Mouse (Mus musculus) forebrain, embryonic 15.5 days (tissue): ENCODE measurements around the gene Nos1ap. TPM values are rescaled to one million over a fixed set of nuclear protein-coding genes. Genes with fewer than 3 reads are reported as not detected.

ENCODE experiments used
- ATAC-seq: fragments of 200-750 bp; cut with Nextera tagmentation; replicated peaks from 2 replicates; pipeline ENCODE4 v1.8.0; 2017; ENCODE audit warnings: mild to moderate bottlenecking, moderate TSS enrichment, moderate library complexity
- H3K27ac ChIP-seq: fragments of 300-500 bp; sonication (generic); replicated peaks from 2 replicates; pipeline ENCODE4 v1.5.1; 2015; ENCODE audit warnings: mild to moderate bottlenecking, inconsistent platforms
- H3K27me3 ChIP-seq: fragments of 300-500 bp; sonication (generic); 2 replicates; pipeline ENCODE4 v1.6.1; 2015; ENCODE audit warnings: inconsistent platforms
- H3K36me3 ChIP-seq: fragments of 300-500 bp; sonication (generic); 2 replicates; pipeline ENCODE4 v1.6.1; 2015; ENCODE audit warnings: mild to moderate bottlenecking, inconsistent platforms
- H3K4me1 ChIP-seq: fragments of 300-500 bp; sonication (generic); 2 replicates; pipeline ENCODE4 v1.6.1; 2015; ENCODE audit warnings: inconsistent platforms
- H3K4me2 ChIP-seq: fragments of 300-500 bp; sonication (generic); replicated peaks from 2 replicates; pipeline ENCODE4 v1.6.1; 2015; ENCODE audit warnings: mild to moderate bottlenecking, inconsistent platforms
- H3K4me3 ChIP-seq: fragments of 300-500 bp; sonication (generic); 2 replicates; pipeline ENCODE4 v1.5.1; 2015; ENCODE audit warnings: mild to moderate bottlenecking, inconsistent platforms
- H3K9ac ChIP-seq: fragments of 300-500 bp; sonication (generic); replicated peaks from 2 replicates; pipeline ENCODE4 v1.6.1; 2015; ENCODE audit warnings: mild to moderate bottlenecking, inconsistent platforms
- H3K9me3 ChIP-seq: fragments of 300-500 bp; sonication (generic); 2 replicates; pipeline ENCODE4 v1.6.1; 2016; ENCODE audit warnings: inconsistent platforms
- WGBS: fragments of 180-500 bp; shearing (Covaris S2); methylation state at CpG from one replicate; pipeline ENCODE4 v1.1.7; 2015; ENCODE audit warnings: mixed read lengths; 5-methylcytosine and 5-hydroxymethylcytosine counted together
- polyA plus RNA-seq: library from polyadenylated mRNA; unstranded; fragments of >200 nt; fragmentation: Nextera tagmentation; extraction: Ambion mirVana; gene quantifications from 2 replicates; pipeline ENCODE4 v1.2.1, GENCODE M21; 2015

Nos1ap gene
- polyA plus RNA-seq, 1 experiment from 2014 or later = 25.4 TPM

DNA sequence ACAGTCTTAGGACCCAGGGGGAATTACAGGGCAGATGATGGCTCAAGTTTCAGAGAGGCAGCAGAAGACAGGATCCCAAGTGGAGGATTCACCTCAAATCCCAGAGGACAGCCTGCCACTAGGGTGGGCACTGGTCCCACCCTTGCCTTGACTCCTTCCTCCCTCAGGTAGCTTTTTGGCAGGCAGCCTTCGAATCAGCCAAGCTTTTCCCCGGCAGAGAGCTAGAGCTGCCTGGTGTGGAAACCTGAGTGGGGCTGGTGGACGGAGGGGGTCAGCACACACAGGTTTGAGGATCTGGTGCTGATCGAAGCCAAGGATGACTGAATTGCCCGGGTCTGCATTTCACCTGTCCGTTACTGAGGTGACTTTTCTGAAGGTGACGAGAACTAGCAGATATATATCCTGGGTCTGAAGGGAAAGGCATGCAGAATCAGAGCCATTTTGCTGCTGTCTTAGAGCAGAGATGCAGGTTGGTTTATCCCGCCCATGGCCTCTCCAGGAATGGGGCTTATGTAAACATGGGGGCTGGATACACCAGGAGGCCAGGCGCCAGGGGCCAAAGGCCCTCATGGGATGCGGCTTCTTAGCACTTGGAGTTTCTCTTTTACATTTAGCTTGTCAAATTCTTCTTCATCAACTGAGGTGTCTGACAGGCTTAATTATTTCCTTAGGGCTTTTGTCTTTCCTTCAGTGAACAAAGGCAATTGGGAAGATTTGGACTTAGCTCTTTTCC, 229.3 kb downstream of the Nos1ap start:
- no peaks in the 10 kb centered on the region for H3K36me3 ChIP-seq
- H3K4me3 ChIP-seq = no peak overlapping the region

DNA sequence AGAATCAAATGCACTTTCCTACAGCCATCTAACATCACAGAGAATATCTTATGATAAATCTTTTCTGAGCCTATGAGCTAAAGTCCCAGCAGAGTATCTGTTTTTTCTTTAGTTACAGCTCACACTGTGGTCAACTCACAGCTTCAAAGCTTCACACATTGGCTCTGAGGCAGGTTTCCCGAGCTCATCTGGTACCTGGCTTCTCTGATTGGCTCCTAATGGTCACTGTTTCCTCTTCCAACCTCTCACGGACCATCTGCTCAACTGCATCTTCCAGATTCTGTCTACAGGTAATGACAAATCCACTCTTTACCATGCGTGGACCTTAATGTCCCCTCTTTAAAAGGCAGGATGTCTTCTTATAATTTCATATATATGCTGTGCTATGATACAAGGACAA, 236.3 kb downstream of the Nos1ap start:
- Histone ChIP-seq H3K4me1 (no peaks in the 10 kb centered on the region), H3K36me3 (no peaks in the 10 kb centered on the region), H3K9ac (no peak overlapping the region), H3K9me3 (no peaks in the 10 kb centered on the region), H3K4me3 (no peak overlapping the region), H3K27me3 (no peaks in the 10 kb centered on the region), H3K27ac (no peak overlapping the region), H3K4me2 (no peak overlapping the region)
- 82% methylated on average over 3 of the region's 3 CpGs for WGBS
- no peak for ATAC-seq

More for the DNA sequence above, 229.3 kb downstream of the Nos1ap start:
- H3K27me3 ChIP-seq = no peaks in the 10 kb centered on the region
- H3K4me2 ChIP-seq = no peak overlapping the region
- H3K4me1 ChIP-seq = no peaks in the 10 kb centered on the region
- H3K9ac ChIP-seq = no peak overlapping the region
- H3K9me3 ChIP-seq = no peaks in the 10 kb centered on the region
- 82% methylated on average over 10 of the region's 10 CpGs for WGBS
- 0 out of 2 replicates have a peak, but pooled peaks have one; percentile 19 for ATAC-seq
- H3K27ac ChIP-seq = no peak overlapping the region

- H3K4me1 ChIP-seq = no peaks in the 10 kb centered on the region
- H3K36me3 ChIP-seq = no peaks in the 10 kb centered on the region
- no peak overlapping the region for H3K4me2 ChIP-seq
- no peak overlapping the region for H3K4me3 ChIP-seq
- no peak overlapping the region for H3K27ac ChIP-seq
- no peaks in the 10 kb centered on the region for H3K27me3 ChIP-seq
- H3K9ac ChIP-seq = no peak overlapping the region
- no peaks in the 10 kb centered on the region for H3K9me3 ChIP-seq
- no peak for ATAC-seq
These were observed 238.6 kb downstream of the Nos1ap start for GRCm38 (mm10) chr1:170351080-170351479.

DNA sequence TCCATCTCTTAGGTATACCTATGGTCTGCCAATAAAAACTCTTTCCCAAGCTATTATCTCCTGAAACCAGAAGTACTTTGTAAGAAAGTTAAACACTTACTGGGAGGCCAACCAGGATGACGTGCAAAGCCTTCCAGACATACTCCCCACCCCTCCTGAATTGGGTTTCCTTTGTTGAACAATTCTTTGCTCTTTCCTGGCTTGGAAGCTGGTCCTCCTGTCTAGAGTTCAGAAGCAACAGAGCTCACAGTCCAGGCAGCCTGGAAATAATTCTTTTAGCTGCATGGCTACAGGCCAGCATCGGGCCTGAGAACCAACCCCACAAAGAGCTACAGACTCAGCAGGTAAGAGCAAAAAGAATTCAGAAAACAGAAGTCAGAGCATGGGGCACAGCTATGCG, 243.4 kb downstream of the Nos1ap start:
- Histone ChIP-seq H3K36me3 (no peaks in the 10 kb centered on the region), H3K27ac (no peak overlapping the region), H3K9ac (no peak overlapping the region), H3K27me3 (no peaks in the 10 kb centered on the region), H3K4me3 (no peak overlapping the region), H3K9me3 (no peaks in the 10 kb centered on the region), H3K4me1 (no peaks in the 10 kb centered on the region), H3K4me2 (no peak overlapping the region)
- ATAC-seq = no peak
- WGBS = 72% methylated on average over 3 of the region's 3 CpGs

GRCm38 (mm10) chr1:170343906-170344305, 245.8 kb downstream of the Nos1ap start:
- WGBS = 97% methylated on average over 4 of the region's 4 CpGs
- H3K27me3 ChIP-seq = no peaks in the 10 kb centered on the region
- no peaks in the 10 kb centered on the region for H3K36me3 ChIP-seq
- H3K9ac ChIP-seq = no peak overlapping the region
- H3K4me2 ChIP-seq = no peak overlapping the region
- no peak overlapping the region for H3K27ac ChIP-seq
- H3K4me3 ChIP-seq = no peak overlapping the region
- H3K9me3 ChIP-seq = no peaks in the 10 kb centered on the region
- ATAC-seq = no peak
- no peaks in the 10 kb centered on the region for H3K4me1 ChIP-seq

DNA sequence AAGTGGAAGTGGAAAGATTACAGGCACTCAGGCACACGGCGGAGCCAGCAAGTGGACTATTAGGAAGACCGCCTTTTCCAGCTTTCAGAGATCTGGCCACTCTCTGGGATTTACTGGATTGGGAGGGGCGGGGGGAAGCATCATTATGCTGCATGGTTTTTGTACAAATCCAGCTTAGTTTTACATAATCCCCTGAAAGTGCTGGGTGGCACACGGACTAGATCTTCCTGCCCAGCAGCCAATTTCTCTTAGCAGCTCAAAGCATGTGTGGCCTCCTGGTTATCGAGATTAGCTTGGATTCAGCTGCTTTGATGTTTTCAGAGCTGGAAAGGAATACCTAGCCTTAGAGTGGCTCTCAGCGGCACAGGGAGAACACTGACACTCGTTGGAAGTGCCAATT, 246.6 kb downstream of the Nos1ap start:
- no peak overlapping the region for H3K4me3 ChIP-seq
- no peaks in the 10 kb centered on the region for H3K27me3 ChIP-seq
- no peak overlapping the region for H3K27ac ChIP-seq
- H3K4me1 ChIP-seq = no peaks in the 10 kb centered on the region
- 43% methylated on average over 8 of the region's 8 CpGs for WGBS
- no peak for ATAC-seq
- H3K9ac ChIP-seq = no peak overlapping the region
- no peak overlapping the region for H3K4me2 ChIP-seq
- no peaks in the 10 kb centered on the region for H3K9me3 ChIP-seq
- no peaks in the 10 kb centered on the region for H3K36me3 ChIP-seq

GRCm38 (mm10) chr1:170339943-170340342, 249.7 kb downstream of the Nos1ap start:
- H3K27ac ChIP-seq = no peak overlapping the region
- H3K4me2 ChIP-seq = no peak overlapping the region
- no peaks in the 10 kb centered on the region for H3K27me3 ChIP-seq
- no peaks in the 10 kb centered on the region for H3K4me1 ChIP-seq
- no peaks in the 10 kb centered on the region for H3K36me3 ChIP-seq
- WGBS = 97% methylated on average over 3 of the region's 3 CpGs
- H3K9ac ChIP-seq = no peak overlapping the region
- H3K9me3 ChIP-seq = no peaks in the 10 kb centered on the region
- ATAC-seq = no peak
- H3K4me3 ChIP-seq = no peak overlapping the region

GRCm38 (mm10) chr1:170332775-170333174, 256.9 kb downstream of the Nos1ap start:
- H3K36me3 ChIP-seq = no peaks in the 10 kb centered on the region
- H3K27ac ChIP-seq = no peak overlapping the region
- H3K27me3 ChIP-seq = no peaks in the 10 kb centered on the region
- no peak for ATAC-seq
- no peak overlapping the region for H3K4me2 ChIP-seq
- no peak overlapping the region for H3K9ac ChIP-seq
- H3K4me1 ChIP-seq = no peaks in the 10 kb centered on the region
- H3K9me3 ChIP-seq = no peaks in the 10 kb centered on the region
- 68% methylated on average over 4 of the region's 4 CpGs for whole genome bisulfite sequencing
- H3K4me3 ChIP-seq = no peak overlapping the region

DNA sequence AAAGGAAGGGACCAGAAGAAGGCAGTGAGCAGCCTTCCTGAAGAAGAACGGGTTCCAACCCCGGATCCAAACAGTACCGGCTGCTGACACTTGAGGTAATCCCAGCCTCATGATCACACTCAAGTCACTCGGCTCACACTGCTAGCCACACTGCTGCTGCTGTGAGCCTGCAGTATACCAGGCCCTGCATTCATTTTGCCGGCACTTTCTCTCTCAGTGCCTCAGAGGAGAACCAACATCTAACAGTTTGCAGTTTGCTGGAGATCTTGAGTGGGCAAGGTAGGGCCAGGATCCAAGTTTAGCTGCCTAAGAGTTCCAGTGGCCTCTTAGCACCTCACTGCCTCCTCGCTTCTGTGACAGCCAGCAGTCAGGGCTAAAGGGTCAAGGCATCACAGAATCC, 257.7 kb downstream of the Nos1ap start:
- H3K4me2 ChIP-seq = no peak overlapping the region
- no peak overlapping the region for H3K9ac ChIP-seq
- no peak overlapping the region for H3K27ac ChIP-seq
- no peaks in the 10 kb centered on the region for H3K27me3 ChIP-seq
- no peaks in the 10 kb centered on the region for H3K9me3 ChIP-seq
- WGBS = 77% methylated on average over 6 of the region's 6 CpGs
- H3K4me1 ChIP-seq = no peaks in the 10 kb centered on the region
- no peak for ATAC-seq
- no peak overlapping the region for H3K4me3 ChIP-seq
- no peaks in the 10 kb centered on the region for H3K36me3 ChIP-seq

DNA sequence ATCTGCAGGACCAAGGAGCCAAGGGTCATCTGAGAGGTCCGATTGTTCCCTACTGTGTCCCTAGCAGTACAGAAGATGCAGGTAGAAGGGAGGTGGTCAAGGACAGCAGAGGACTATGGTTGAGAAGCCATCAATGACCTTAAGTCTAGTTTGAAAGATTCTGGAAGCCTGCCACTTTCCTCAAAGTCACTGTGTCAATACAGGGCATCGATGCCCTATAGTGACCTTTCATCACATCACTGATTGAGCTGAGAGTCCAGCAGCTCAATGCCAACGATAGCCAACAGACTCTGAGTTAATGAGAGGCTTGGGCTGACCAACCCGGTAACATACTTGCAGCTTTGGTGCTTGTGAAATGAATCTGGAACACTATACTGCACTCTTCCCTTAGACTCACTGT, 264.4 kb downstream of the Nos1ap start:
- Histone ChIP-seq H3K27me3 (no peaks in the 10 kb centered on the region), H3K9me3 (no peaks in the 10 kb centered on the region), H3K9ac (no peak overlapping the region), H3K36me3 (peaks cover 1% of the 10 kb centered on the region; the same call in 1 of the 2 replicates), H3K4me3 (no peak overlapping the region), H3K27ac (no peak overlapping the region), H3K4me2 (no peak overlapping the region), H3K4me1 (no peaks in the 10 kb centered on the region)
- WGBS = 90% methylated on average over 4 of the region's 4 CpGs
- ATAC-seq = no peak

DNA sequence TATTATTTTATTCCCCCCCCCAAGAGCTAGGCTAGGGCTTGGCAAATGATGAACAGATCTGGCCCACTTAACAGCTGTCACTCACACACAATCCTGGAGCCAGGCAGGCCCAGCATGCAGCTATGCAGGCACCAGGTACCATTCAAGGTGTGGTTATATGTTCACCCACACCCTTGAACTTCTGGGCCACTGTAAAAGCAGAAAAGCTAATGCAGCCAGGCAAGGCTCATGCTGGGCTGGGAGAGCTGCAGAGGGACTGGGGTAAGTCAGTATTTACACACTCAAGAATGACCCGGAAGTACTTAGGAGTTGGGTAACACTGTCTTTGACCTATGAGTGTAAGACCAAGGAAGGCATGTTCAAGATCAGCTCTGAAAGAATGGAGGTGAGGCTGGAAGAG, 265.3 kb downstream of the Nos1ap start:
- peaks cover 3% of the 10 kb centered on the region; the same call in 1 of the 2 replicates for H3K36me3 ChIP-seq
- H3K4me3 ChIP-seq = no peak overlapping the region
- H3K4me2 ChIP-seq = no peak overlapping the region
- WGBS = 97% methylated on average over 1 of the region's 1 CpGs
- no peak overlapping the region for H3K27ac ChIP-seq
- no peak for ATAC-seq
- H3K9ac ChIP-seq = no peak overlapping the region
- H3K4me1 ChIP-seq = no peaks in the 10 kb centered on the region
- H3K9me3 ChIP-seq = no peaks in the 10 kb centered on the region
- H3K27me3 ChIP-seq = no peaks in the 10 kb centered on the region

- Histone ChIP-seq H3K4me2 (no peak overlapping the region), H3K4me1 (no peaks in the 10 kb centered on the region), H3K27ac (no peak overlapping the region), H3K4me3 (no peak overlapping the region), H3K9me3 (no peaks in the 10 kb centered on the region), H3K27me3 (no peaks in the 10 kb centered on the region), H3K36me3 (peaks cover 3% of the 10 kb centered on the region; the same call in 1 of the 2 replicates), H3K9ac (no peak overlapping the region)
- WGBS = 90% methylated on average over 10 of the region's 10 CpGs
- no peak for ATAC-seq
These were observed 266.7 kb downstream of the Nos1ap start for GRCm38 (mm10) chr1:170323001-170323400.

DNA sequence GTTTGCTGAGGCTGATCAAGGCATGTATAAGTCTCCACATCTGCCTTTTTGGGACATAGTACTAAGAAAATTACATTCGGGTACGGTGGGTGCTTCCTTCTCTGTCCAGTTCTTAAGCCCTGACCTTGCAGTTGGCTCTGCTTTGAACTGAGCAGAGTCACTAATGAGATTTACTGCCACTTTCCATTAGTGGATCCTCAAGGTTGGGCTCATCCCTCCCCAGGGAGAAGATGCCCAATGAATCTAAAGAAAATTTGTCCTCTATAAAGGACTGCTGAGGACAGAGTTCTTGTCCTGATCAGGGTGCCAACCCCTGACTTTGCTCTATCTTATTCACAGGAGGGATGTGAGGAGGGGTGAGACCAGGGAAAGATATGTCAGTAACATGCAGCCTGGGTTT, 267.6 kb downstream of the Nos1ap start:
- no peaks in the 10 kb centered on the region for H3K27me3 ChIP-seq
- WGBS = 91% methylated on average over 2 of the region's 2 CpGs
- H3K9me3 ChIP-seq = no peaks in the 10 kb centered on the region
- H3K27ac ChIP-seq = no peak overlapping the region
- no peak overlapping the region for H3K4me3 ChIP-seq
- H3K36me3 ChIP-seq = peaks cover 3% of the 10 kb centered on the region; the same call in 1 of the 2 replicates
- H3K9ac ChIP-seq = no peak overlapping the region
- H3K4me2 ChIP-seq = no peak overlapping the region
- H3K4me1 ChIP-seq = no peaks in the 10 kb centered on the region
- no peak for ATAC-seq
